Mouse (Mus musculus) CH12.LX (cell line): Measurements from ENCODE around the gene Higd1c. TPM values are rescaled to one million over a fixed set of nuclear protein-coding genes. Genes with fewer than 3 reads are reported as not detected.

Experiments
- DNase-seq: peaks from one replicate; pipeline ENCODE4 v3.0.0-alpha.2; 2013; ENCODE audit errors: extremely low read depth
- H3K27ac ChIP-seq: 2 replicates; pipeline ENCODE4 v1.5.1; 2012; ENCODE audit warnings: low read depth, mild to moderate bottlenecking, control low read depth, moderate library complexity; ENCODE audit not compliant: insufficient read depth
- H3K27me3 ChIP-seq: replicated peaks from 2 replicates; pipeline ENCODE3; 2012; ENCODE audit warnings: inconsistent platforms
- H3K36me3 ChIP-seq, 2 experiments: replicated peaks in 1 of 2; 2 replicates each; pipeline versions ENCODE3 to v1.6.1; 2012; ENCODE audit warnings: inconsistent platforms in 1 of 2, low read length in 1 of 2, mild to moderate bottlenecking in 1 of 2, mixed read lengths in 1 of 2, moderate library complexity in 1 of 2; ENCODE audit not compliant: control insufficient read depth in 1 of 2, insufficient read depth in 1 of 2
- H3K4me1 ChIP-seq, 2 experiments: 2 replicates each; pipeline ENCODE4 v1.6.1; 2012; ENCODE audit warnings: inconsistent platforms in 1 of 2, moderate library complexity in 1 of 2; ENCODE audit not compliant: insufficient read depth in 2 of 2, control insufficient read depth in 1 of 2
- H3K4me2 ChIP-seq: 2 replicates; pipeline ENCODE4 v1.6.1; 2012; ENCODE audit warnings: low read depth, mild to moderate bottlenecking, control low read depth; ENCODE audit not compliant: poor library complexity, insufficient read depth, severe bottlenecking
- H3K4me3 ChIP-seq, 3 experiments: fragments of 150-350 bp in 1 of 3; sonication (generic) in 1 of 3; replicated peaks in 1 of 3; 2 replicates each; pipeline versions ENCODE3 to v1.5.1; 2011 to 2012; ENCODE audit warnings: low read depth in 2 of 3, low read length in 2 of 3, mild to moderate bottlenecking in 2 of 3, moderate library complexity in 2 of 3, control low read depth in 1 of 3, improper control_type of control experiment in 1 of 3, inconsistent platforms in 1 of 3, mixed read lengths in 1 of 3; ENCODE audit not compliant: poor library complexity in 1 of 3
- H3K79me2 ChIP-seq: replicated peaks from 2 replicates; pipeline ENCODE4 v1.6.1; 2012; ENCODE audit warnings: mild to moderate bottlenecking, moderate library complexity; ENCODE audit not compliant: control insufficient read depth, poor library complexity, insufficient read depth, severe bottlenecking; ENCODE audit errors: extremely low read depth
- H3K9ac ChIP-seq: 2 replicates; pipeline ENCODE4 v1.6.1; 2012; ENCODE audit warnings: low read depth, mild to moderate bottlenecking, control low read depth, moderate library complexity; ENCODE audit not compliant: insufficient read depth
- H3K9me3 ChIP-seq: replicated peaks from 2 replicates; pipeline ENCODE3; 2012; ENCODE audit warnings: low read length, inconsistent platforms, mixed read lengths
- BHLHE40 ChIP-seq: IDR thresholded peaks from 2 replicates; pipeline ENCODE4 v1.6.1; 2011; ENCODE audit warnings: mild to moderate bottlenecking, low read depth, low read length, improper control_type of control experiment
- CHD1 ChIP-seq: IDR thresholded peaks from 2 replicates; pipeline ENCODE4 v1.6.1; 2012; ENCODE audit warnings: low read depth, low read length, improper control_type of control experiment, inconsistent platforms
- CHD2 ChIP-seq: IDR thresholded peaks from 2 replicates; pipeline ENCODE4 v1.6.1; 2011; ENCODE audit warnings: low read length, improper control_type of control experiment
- CTCF ChIP-seq, 2 experiments: IDR thresholded peaks in 1 of 2; conservative IDR thresholded peaks in 1 of 2; 2 replicates each; pipeline ENCODE4 v1.5.1; 2011 to 2012; ENCODE audit warnings: low read depth in 2 of 2, low read length in 2 of 2, improper control_type of control experiment in 1 of 2, inconsistent platforms in 1 of 2, mild to moderate bottlenecking in 1 of 2, moderate library complexity in 1 of 2
- E2F4 ChIP-seq: IDR thresholded peaks from 2 replicates; pipeline ENCODE4 v1.6.1; 2011; ENCODE audit warnings: low read depth, low read length, improper control_type of control experiment; ENCODE audit not compliant: insufficient replicate concordance
- ELF1 ChIP-seq: IDR thresholded peaks from 2 replicates; pipeline ENCODE4 v1.6.1; 2014; ENCODE audit warnings: low read depth, mild to moderate bottlenecking, inconsistent platforms, low read length, improper control_type of control experiment
- EP300 ChIP-seq: IDR thresholded peaks from 2 replicates; pipeline ENCODE4 v1.6.1; 2011; ENCODE audit warnings: low read length, improper control_type of control experiment
- GABPA ChIP-seq: IDR thresholded peaks from 2 replicates; pipeline ENCODE4 v1.6.1; 2012; ENCODE audit warnings: low read depth, low read length, improper control_type of control experiment, inconsistent platforms; ENCODE audit not compliant: insufficient replicate concordance
- HCFC1 ChIP-seq: IDR thresholded peaks from 2 replicates; pipeline ENCODE4 v1.6.1; 2012; ENCODE audit warnings: low read depth, mild to moderate bottlenecking, inconsistent platforms, low read length, improper control_type of control experiment
- IRF4 ChIP-seq: IDR thresholded peaks from 2 replicates; pipeline ENCODE4 v1.6.1; 2014; ENCODE audit warnings: low read depth, mild to moderate bottlenecking, inconsistent platforms, low read length, improper control_type of control experiment
- JUN ChIP-seq: IDR thresholded peaks from 2 replicates; pipeline ENCODE4 v1.6.1; 2011; ENCODE audit warnings: low read depth, mild to moderate bottlenecking, low read length, improper control_type of control experiment, moderate library complexity; ENCODE audit not compliant: insufficient read depth
- JUND ChIP-seq: conservative IDR thresholded peaks from 2 replicates; pipeline ENCODE4 v1.6.1; 2011; ENCODE audit warnings: low read depth, low read length, improper control_type of control experiment
- KAT2A ChIP-seq: IDR thresholded peaks from 2 replicates; pipeline ENCODE4 v1.6.1; 2012; ENCODE audit warnings: low read length, improper control_type of control experiment, inconsistent platforms; ENCODE audit not compliant: insufficient replicate concordance
- MAFK ChIP-seq: IDR thresholded peaks from 2 replicates; pipeline ENCODE4 v1.6.1; 2011; ENCODE audit warnings: low read length, improper control_type of control experiment; ENCODE audit not compliant: insufficient replicate concordance
- MAX ChIP-seq: IDR thresholded peaks from 2 replicates; pipeline ENCODE4 v1.6.1; 2011; ENCODE audit warnings: low read length, improper control_type of control experiment
- MAZ ChIP-seq: IDR thresholded peaks from 2 replicates; pipeline ENCODE4 v1.6.1; 2012; ENCODE audit warnings: low read depth, mild to moderate bottlenecking, inconsistent platforms, low read length, improper control_type of control experiment, moderate library complexity
- MEF2A ChIP-seq: IDR thresholded peaks from 2 replicates; pipeline ENCODE4 v1.6.1; 2014; ENCODE audit warnings: low read depth, mild to moderate bottlenecking, inconsistent platforms, low read length, improper control_type of control experiment, borderline replicate concordance
- MXI1 ChIP-seq: IDR thresholded peaks from 2 replicates; pipeline ENCODE4 v1.6.1; 2011; ENCODE audit warnings: mild to moderate bottlenecking, low read depth, low read length, improper control_type of control experiment
- MYC ChIP-seq: IDR thresholded peaks from 2 replicates; pipeline ENCODE4 v1.6.1; 2011; ENCODE audit warnings: low read depth, mild to moderate bottlenecking, improper control_type of control experiment, low read length
- NELFE ChIP-seq: IDR thresholded peaks from 2 replicates; pipeline ENCODE4 v1.6.1; 2011; ENCODE audit warnings: low read depth, low read length, improper control_type of control experiment
- NRF1 ChIP-seq: IDR thresholded peaks from 2 replicates; pipeline ENCODE4 v1.6.1; 2014; ENCODE audit warnings: low read depth, mild to moderate bottlenecking, inconsistent platforms, low read length, improper control_type of control experiment, moderate library complexity
- PAX5 ChIP-seq: IDR thresholded peaks from 2 replicates; pipeline ENCODE4 v1.6.1; 2012; ENCODE audit warnings: low read length, inconsistent platforms, mixed read lengths
- POLR2A ChIP-seq: IDR thresholded peaks from 2 replicates; pipeline ENCODE4 v1.6.1; 2011; ENCODE audit warnings: low read depth, mild to moderate bottlenecking, improper control_type of control experiment, low read length
- POLR2AphosphoS2 ChIP-seq: IDR thresholded peaks from 2 replicates; pipeline ENCODE4 v1.6.1; 2011; ENCODE audit warnings: low read depth, low read length, improper control_type of control experiment
- RAD21 ChIP-seq: IDR thresholded peaks from 2 replicates; pipeline ENCODE4 v1.6.1; 2011; ENCODE audit warnings: low read depth, mild to moderate bottlenecking, low read length, improper control_type of control experiment, moderate library complexity
- RCOR1 ChIP-seq: conservative IDR thresholded peaks from 2 replicates; pipeline ENCODE4 v1.6.1; 2012; ENCODE audit warnings: low read depth, mild to moderate bottlenecking, inconsistent platforms, low read length, improper control_type of control experiment
- SIN3A ChIP-seq: IDR thresholded peaks from 2 replicates; pipeline ENCODE4 v1.6.1; 2012; ENCODE audit warnings: low read length, improper control_type of control experiment, inconsistent platforms
- SMC3 ChIP-seq: IDR thresholded peaks from 2 replicates; pipeline ENCODE4 v1.6.1; 2011; ENCODE audit warnings: low read depth, low read length, improper control_type of control experiment
- TBP ChIP-seq: conservative IDR thresholded peaks from 2 replicates; pipeline ENCODE4 v1.6.1; 2011; ENCODE audit warnings: low read depth, low read length, improper control_type of control experiment
- TCF12 ChIP-seq: IDR thresholded peaks from 2 replicates; pipeline ENCODE4 v1.6.1; 2014; ENCODE audit warnings: low read depth, mild to moderate bottlenecking, inconsistent platforms, low read length, improper control_type of control experiment
- UBTF ChIP-seq: IDR thresholded peaks from 2 replicates; pipeline ENCODE4 v1.6.1; 2012; ENCODE audit warnings: low read depth, mild to moderate bottlenecking, inconsistent platforms, low read length, improper control_type of control experiment, moderate library complexity
- USF1 ChIP-seq: IDR thresholded peaks from 2 replicates; pipeline ENCODE4 v1.6.1; 2014; ENCODE audit warnings: low read depth, mild to moderate bottlenecking, inconsistent platforms, low read length, improper control_type of control experiment
- ZC3H11A ChIP-seq: IDR thresholded peaks from 2 replicates; pipeline ENCODE4 v1.6.1; 2012; ENCODE audit warnings: low read depth, mild to moderate bottlenecking, inconsistent platforms, low read length, improper control_type of control experiment
- ZKSCAN1 ChIP-seq: IDR thresholded peaks from 2 replicates; pipeline ENCODE4 v1.6.1; 2012; ENCODE audit warnings: low read depth, inconsistent platforms, low read length, improper control_type of control experiment, borderline replicate concordance
- ZMIZ1 ChIP-seq: IDR thresholded peaks from 2 replicates; pipeline ENCODE4 v1.6.1; 2012; ENCODE audit warnings: low read depth, mild to moderate bottlenecking, inconsistent platforms, low read length, improper control_type of control experiment
- ZNF384 ChIP-seq: IDR thresholded peaks from 2 replicates; pipeline ENCODE4 v1.6.1; 2012; ENCODE audit warnings: low read depth, low read length, improper control_type of control experiment, inconsistent platforms
- dilution Hi-C: fragments of 300-500 bp; cut with MboI; formaldehyde crosslinking; loops from 2 replicates; pipeline ENCODE4 v1.14.3; 2020; ENCODE audit warnings: low sequenced_read_pairs; ENCODE audit not compliant: extremely low pct_unique_long_range_greater_than_20kb, extremely low pct_ligation_motif_present
- in situ Hi-C: fragments of 300-500 bp; cut with MboI; formaldehyde crosslinking; loops from 3 replicates; pipeline ENCODE4 v1.14.3; 2019; ENCODE audit warnings: low sequenced_read_pairs, low pct_ligation_motif_present, low pct_unique_long_range_greater_than_20kb, mixed read lengths
- polyA plus RNA-seq: library from polyadenylated mRNA; unstranded; fragments of >175 nt; gene quantifications from 2 replicates; pipeline ENCODE4 v1.2.1, GENCODE M21; 2012; ENCODE audit warnings: low read depth; ENCODE audit not compliant: insufficient read length
- total RNA-seq, 2 experiments: library from RNA; depleted of rRNA; stranded (reverse); fragments of 300-350 nt in 1 of 2; fragments of >200 nt in 1 of 2; gene quantifications; 2 replicates each; pipeline ENCODE4 v1.2.3; 2012 to 2014

Gene Higd1c
- total and polyA plus RNA-seq, 3 experiments = not detected

DNA sequence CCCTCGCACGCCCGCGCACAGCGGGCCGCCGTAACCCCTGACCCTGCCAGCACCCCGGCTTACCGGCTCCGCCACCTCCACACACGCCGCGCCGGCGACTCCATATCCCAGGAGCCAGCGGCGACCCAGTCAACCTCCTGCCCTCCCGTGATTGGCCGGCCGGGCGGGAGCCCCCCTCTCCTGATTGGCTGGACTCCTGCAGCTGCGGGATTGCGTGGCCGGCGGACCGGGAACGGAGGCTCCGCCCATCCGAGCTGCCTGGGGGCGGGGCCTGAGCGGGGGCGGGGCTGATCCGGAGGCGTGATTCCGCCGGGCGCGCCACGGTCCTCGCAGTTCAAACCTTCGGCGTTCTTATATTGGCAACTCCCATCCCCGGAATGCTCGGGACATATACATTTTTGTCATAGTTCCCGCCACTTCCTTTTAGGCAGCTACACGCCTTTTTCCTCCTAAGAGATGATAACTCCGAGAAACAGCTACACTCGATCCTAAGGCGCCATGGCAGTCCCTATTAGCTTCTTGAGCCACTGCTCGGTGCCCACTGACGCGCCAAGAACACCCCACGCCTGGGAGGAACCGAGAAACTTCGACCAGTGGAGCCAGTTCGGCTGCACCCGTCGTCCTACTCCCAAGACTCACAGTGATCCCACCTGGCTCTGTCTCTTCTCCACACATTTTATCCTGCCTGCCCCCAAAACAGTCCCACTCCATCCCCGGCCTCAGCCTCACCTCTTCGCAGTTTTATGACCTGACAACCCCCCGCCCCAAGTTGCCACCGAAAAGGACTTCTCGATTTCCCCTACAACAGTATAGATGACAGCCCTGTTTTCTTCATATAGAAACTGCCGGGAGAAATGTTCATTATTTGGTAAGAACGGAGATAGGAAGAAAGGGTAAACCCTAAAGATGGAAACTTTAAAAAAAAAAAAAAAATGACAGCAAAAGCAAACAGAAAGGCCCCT, 58.8 kb downstream of the Higd1c start:
- Histone ChIP-seq H3K27ac (no peak overlapping the region), H3K36me3 (peaks cover 0 to 2% of the 10 kb centered on the region in 2 experiments), H3K4me2 (peak overlapping the region; percentile 98)
- DNase-seq = peak; percentile 93
- TF ChIP-seq IRF4 (no peak), MXI1 (peak; percentile 80), USF1 (no peak), BHLHE40 (no peak), ZC3H11A (no peak), MAZ (no peak), UBTF (no peak), E2F4 (no peak), NELFE (peak; percentile 77), TBP (no peak), GABPA (no peak), ZMIZ1 (no peak; the same call in 1 of the 2 replicates), CHD2 (peak; percentile 54; the same call in 1 of the 2 replicates), JUND (no peak), JUN (no peak), SMC3 (no peak), MAFK (no peak), ZNF384 (no peak; the same call in 1 of the 2 replicates), POLR2AphosphoS2 (no peak), CHD1 (no peak), NRF1 (peak; percentile 13; the same call in 1 of the 2 replicates), MAX (no peak), KAT2A (no peak), MEF2A (no peak), RCOR1 (no peak), PAX5 (no peak), ZKSCAN1 (no peak), POLR2A (peak; percentile 91), EP300 (no peak), RAD21 (no peak), TCF12 (peak; percentile 54; the same call in 1 of the 2 replicates), HCFC1 (peak; percentile 74), MYC (no peak), SIN3A (peak; percentile 49; the same call in 1 of the 2 replicates), ELF1 (no peak), CTCF (conservative IDR thresholded peaks at IDR 0.05 in 1 of 2, IDR thresholded peaks at IDR 0.05 in 1 of 2; ENCODE audit: low read depth in 2 of 2, low read length in 2 of 2) (no peak)
- TF ChIP-seq, all 38 proteins: peak for 8
- H3K9ac ChIP-seq = peak overlapping the region; percentile 78
- peak overlapping the region; percentile 75 to 81 (median 78) for H3K4me3 ChIP-seq
- peaks cover 46% of the 10 kb centered on the region for H3K27me3 ChIP-seq
- in situ Hi-C loops (no loop called here), dilution Hi-C loops (no loop called here)
- H3K79me2 ChIP-seq = no peaks in the 10 kb centered on the region
- peaks cover 3 to 33% of the 10 kb centered on the region in 2 experiments; a peak in 3 of 4 replicates for H3K4me1 ChIP-seq
- no peaks in the 10 kb centered on the region for H3K9me3 ChIP-seq
